In the genomic region with DNA sequence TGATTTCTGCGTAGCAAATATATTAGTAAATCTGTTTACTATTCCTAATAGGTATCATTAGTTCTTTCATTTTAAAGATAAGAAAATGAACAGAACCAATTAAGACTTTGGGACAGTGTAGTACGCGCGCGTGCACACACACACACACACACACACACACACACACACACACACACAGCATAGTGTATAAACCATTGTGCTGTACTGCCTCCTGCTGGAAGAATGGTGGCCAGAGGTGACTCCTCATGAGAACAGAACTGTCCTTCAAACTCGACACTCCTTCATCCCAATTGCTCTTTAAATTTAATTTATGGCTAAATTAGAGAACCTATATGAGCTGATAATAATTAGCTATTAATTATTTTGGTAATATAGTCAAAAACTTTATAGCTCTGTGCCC, we compare ENCODE assay signal across 9 mouse cellular contexts. TPM values are rescaled to one million over a fixed set of nuclear protein-coding genes. Genes with fewer than 3 reads are reported as not detected.
A peak's percentile ranks its signal among the peaks of the same experiment; 100 is the strongest.
DNase-seq lines count a peak whose midpoint lies in the region; ATAC-seq lines count a peak whose summit lies in the region.
"Had no signal": no experiment of that assay in that cellular context is flagged by ENCODE, and none has a peak within 500 bp of the region (broad histone marks: within the 10 kb centered on the region; RNA-seq: fewer than 3 reads in every experiment).

No protein-coding gene starts in this region.

- peaks cover 17% of the 10 kb centered on the region for H3K36me3 ChIP-seq in midbrain, embryonic 13.5 days
- H3K36me3 ChIP-seq in midbrain, embryonic 16.5 days (ENCODE audit: control insufficient read depth, insufficient read depth, low read length): no peaks in the 10 kb centered on the region
- no peaks in the 10 kb centered on the region; the same call in 1 of the 2 replicates for H3K36me3 ChIP-seq in liver, embryonic 11.5 days (ENCODE audit: control insufficient read depth, insufficient read depth, low read length)

- no peak for DNase-seq in liver, embryonic 11.5 days (ENCODE audit: low spot score)
- peak; percentile 70 for DNase-seq in thymus, postnatal 0 days (ENCODE audit: low spot score)
- DNase-seq in gastrocnemius, postnatal 4 days (ENCODE audit: low spot score in 2 of 2): no peak
- DNase-seq in adrenal gland, postnatal 4 days (ENCODE audit: low spot score in 2 of 2): no peak

- 0 out of 2 replicates have a peak, but pooled peaks have one; percentile 71 for ATAC-seq in midbrain, embryonic 13.5 days
- no peak for ATAC-seq in midbrain, embryonic 16.5 days
- ATAC-seq in activated CD4-positive, CD25-positive, alpha-beta regulatory T cell, adult 4 months: peak; percentile 76
- ATAC-seq in liver, embryonic 11.5 days (replicated peaks; ENCODE audit: low FRiP score): 0 out of 2 replicates have a peak, but pooled peaks have one; percentile 48

- H3K9me3 ChIP-seq in midbrain, embryonic 13.5 days: no peaks in the 10 kb centered on the region
- H3K9me3 ChIP-seq in midbrain, embryonic 16.5 days (replicated peaks; ENCODE audit: control insufficient read depth, low read length, poor library complexity, severe bottlenecking): no peaks in the 10 kb centered on the region
- H3K9me3 ChIP-seq in liver, embryonic 11.5 days (ENCODE audit: control insufficient read depth, low read length): no peaks in the 10 kb centered on the region
- H3K9me3 ChIP-seq: neural tube, embryonic 13.5 days had no signal

- no peak overlapping the region for H3K27ac ChIP-seq in midbrain, embryonic 13.5 days
- no peak overlapping the region for H3K27ac ChIP-seq in midbrain, embryonic 16.5 days (ENCODE audit: low read length)
- H3K27ac ChIP-seq in liver, embryonic 11.5 days (ENCODE audit: low read depth, low read length): no peak overlapping the region
- H3K27ac ChIP-seq: neural tube, embryonic 13.5 days had no signal

- no peak overlapping the region for H3K9ac ChIP-seq in midbrain, embryonic 13.5 days (replicated peaks)
- H3K9ac ChIP-seq in midbrain, embryonic 16.5 days (ENCODE audit: low read depth, low read length): no peak overlapping the region
- H3K9ac ChIP-seq in liver, embryonic 11.5 days (ENCODE audit: low read depth, low read length): no peak overlapping the region
- H3K9ac ChIP-seq: neural tube, embryonic 13.5 days had no signal

- no peaks in the 10 kb centered on the region for H3K27me3 ChIP-seq in midbrain, embryonic 13.5 days
- H3K27me3 ChIP-seq in midbrain, embryonic 16.5 days (ENCODE audit: control insufficient read depth, insufficient read depth, low read depth, low read length): no peaks in the 10 kb centered on the region
- no peaks in the 10 kb centered on the region for H3K27me3 ChIP-seq in liver, embryonic 11.5 days (replicated peaks; ENCODE audit: control insufficient read depth, insufficient read depth, low read length)
- H3K27me3 ChIP-seq: neural tube, embryonic 13.5 days had no signal

- no peaks in the 10 kb centered on the region for H3K4me1 ChIP-seq in midbrain, embryonic 13.5 days (replicated peaks)
- no peaks in the 10 kb centered on the region for H3K4me1 ChIP-seq in midbrain, embryonic 16.5 days (ENCODE audit: control insufficient read depth, insufficient read depth, low read length)
- peaks cover 8% of the 10 kb centered on the region for H3K4me1 ChIP-seq in liver, embryonic 11.5 days (replicated peaks; ENCODE audit: control insufficient read depth, insufficient read depth, low read length)
- H3K4me1 ChIP-seq: neural tube, embryonic 13.5 days had no signal

- no peak overlapping the region for H3K4me2 ChIP-seq in midbrain, embryonic 13.5 days (replicated peaks)
- H3K4me2 ChIP-seq in midbrain, embryonic 16.5 days (ENCODE audit: low read length): no peak overlapping the region
- no peak overlapping the region for H3K4me2 ChIP-seq in liver, embryonic 11.5 days
- H3K4me2 ChIP-seq: neural tube, embryonic 13.5 days had no signal

- WGBS in midbrain, embryonic 13.5 days: 94% methylated on average over 6 of the region's 6 CpGs
- 93% methylated on average over 6 of the region's 6 CpGs for WGBS in midbrain, embryonic 16.5 days
- 88% methylated on average over 6 of the region's 6 CpGs for WGBS in liver, embryonic 11.5 days

- no peak overlapping the region for H3K4me3 ChIP-seq in midbrain, embryonic 13.5 days (replicated peaks)
- no peak overlapping the region for H3K4me3 ChIP-seq in midbrain, embryonic 16.5 days (ENCODE audit: low read depth, low read length)
- H3K4me3 ChIP-seq in liver, embryonic 11.5 days (ENCODE audit: low read depth, low read length): no peak overlapping the region
- H3K4me3 ChIP-seq: neural tube, embryonic 13.5 days had no signal

RNA-seq across cellular contexts. Expression of a gene that starts 25.9 kb away (rescaled TPM):
- polyA plus RNA-seq in midbrain, embryonic 13.5 days (2015; fragmentation: Nextera tagmentation; extraction: Ambion mirVana): not detected in 2 replicates
- not detected in 2 replicates for polyA plus RNA-seq in midbrain, embryonic 16.5 days (2015; fragmentation: Nextera tagmentation; extraction: Ambion mirVana)
- polyA plus RNA-seq in activated CD4-positive, CD25-positive, alpha-beta regulatory T cell, adult 4 months (2017; shearing (Covaris generic)): under 1 TPM in 1 of 2 experiments, not detected in 1; 0.67 TPM
- polyA plus RNA-seq in liver, embryonic 11.5 days (2014; fragmentation: Nextera tagmentation; extraction: Ambion mirVana): 0.14 TPM in 1 of 2 replicates, not detected in the other
- polyA plus RNA-seq in thymus, postnatal 0 days (2015; fragmentation: Nextera tagmentation; extraction: Ambion mirVana): 0.43 and 0.50 TPM in 2 replicates
- not detected for total RNA-seq in gastrocnemius, postnatal 4 days (2021)
- total RNA-seq in adrenal gland, postnatal 4 days (2021): not detected
- polyA plus RNA-seq: limb, embryonic 11.5 days; neural tube, embryonic 13.5 days had no signal

RNA-seq across cellular contexts. Expression of a gene that starts 44.1 kb away (rescaled TPM):
- 3.4 TPM in 2 replicates for polyA plus RNA-seq in midbrain, embryonic 13.5 days (2015; fragmentation: Nextera tagmentation; extraction: Ambion mirVana)
- 2.6 and 2.8 TPM in 2 replicates for polyA plus RNA-seq in midbrain, embryonic 16.5 days (2015; fragmentation: Nextera tagmentation; extraction: Ambion mirVana)
- 1 to 10 TPM; 3.0 to 3.1 TPM for polyA plus RNA-seq in activated CD4-positive, CD25-positive, alpha-beta regulatory T cell, adult 4 months (2017; shearing (Covaris generic))
- 7.0 and 7.8 TPM in 2 replicates for polyA plus RNA-seq in liver, embryonic 11.5 days (2014; fragmentation: Nextera tagmentation; extraction: Ambion mirVana)
- polyA plus RNA-seq in thymus, postnatal 0 days (2015; fragmentation: Nextera tagmentation; extraction: Ambion mirVana): 7.0 and 7.9 TPM in 2 replicates
- total RNA-seq in gastrocnemius, postnatal 4 days (2021): 1 to 10 TPM; 9.1 TPM
- 10 to 100 TPM; 10.4 to 11.0 TPM for total RNA-seq in adrenal gland, postnatal 4 days (2021)

RNA-seq across cellular contexts. Expression of a gene that starts 45.2 kb away (rescaled TPM):
- 12.8 and 13.7 TPM in 2 replicates for polyA plus RNA-seq in midbrain, embryonic 13.5 days (2015; fragmentation: Nextera tagmentation; extraction: Ambion mirVana)
- polyA plus RNA-seq in midbrain, embryonic 16.5 days (2015; fragmentation: Nextera tagmentation; extraction: Ambion mirVana): 10.5 and 11.2 TPM in 2 replicates
- polyA plus RNA-seq in activated CD4-positive, CD25-positive, alpha-beta regulatory T cell, adult 4 months (2017; shearing (Covaris generic)): 10 to 100 TPM; 10.4 to 10.8 TPM
- polyA plus RNA-seq in liver, embryonic 11.5 days (2014; fragmentation: Nextera tagmentation; extraction: Ambion mirVana): 19.0 and 20.5 TPM in 2 replicates
- polyA plus RNA-seq in thymus, postnatal 0 days (2015; fragmentation: Nextera tagmentation; extraction: Ambion mirVana): 8.4 and 11.9 TPM in 2 replicates
- total RNA-seq in gastrocnemius, postnatal 4 days (2021): 10 to 100 TPM in 1 of 2 experiments, 1 to 10 TPM in 1; 8.1 to 10.4 TPM
- total RNA-seq in adrenal gland, postnatal 4 days (2021): 10 to 100 TPM; 15.1 to 16.4 TPM
